Mouse (Mus musculus): ENCODE results near the gene Rpl26. TPM values are rescaled to one million over a fixed set of nuclear protein-coding genes. Genes with fewer than 3 reads are reported as not detected.
"Not testable (repeated sequence)": the region's sequence is repeated elsewhere in the genome, so short reads cannot be mapped to it uniquely, and the experiment has no call there.

Rpl26 gene
- polyA plus RNA-seq, 1 experiment from 2014 or later: 837 TPM

GRCm38 (mm10) chr11:68936951-68937350, 35.6 kb downstream of the Rpl26 start:
- not testable (repeated sequence) for ATAC-seq (ENCODE audit: low FRiP score); H3K9me3 ChIP-seq; H3K27me3 ChIP-seq; H3K36me3 ChIP-seq (replicated peaks); H3K4me3 ChIP-seq (replicated peaks); H3K9ac ChIP-seq; H3K27ac ChIP-seq; H3K4me1 ChIP-seq; H3K4me2 ChIP-seq
- WGBS: 93% methylated on average over 4 of the region's 4 CpGs

DNA sequence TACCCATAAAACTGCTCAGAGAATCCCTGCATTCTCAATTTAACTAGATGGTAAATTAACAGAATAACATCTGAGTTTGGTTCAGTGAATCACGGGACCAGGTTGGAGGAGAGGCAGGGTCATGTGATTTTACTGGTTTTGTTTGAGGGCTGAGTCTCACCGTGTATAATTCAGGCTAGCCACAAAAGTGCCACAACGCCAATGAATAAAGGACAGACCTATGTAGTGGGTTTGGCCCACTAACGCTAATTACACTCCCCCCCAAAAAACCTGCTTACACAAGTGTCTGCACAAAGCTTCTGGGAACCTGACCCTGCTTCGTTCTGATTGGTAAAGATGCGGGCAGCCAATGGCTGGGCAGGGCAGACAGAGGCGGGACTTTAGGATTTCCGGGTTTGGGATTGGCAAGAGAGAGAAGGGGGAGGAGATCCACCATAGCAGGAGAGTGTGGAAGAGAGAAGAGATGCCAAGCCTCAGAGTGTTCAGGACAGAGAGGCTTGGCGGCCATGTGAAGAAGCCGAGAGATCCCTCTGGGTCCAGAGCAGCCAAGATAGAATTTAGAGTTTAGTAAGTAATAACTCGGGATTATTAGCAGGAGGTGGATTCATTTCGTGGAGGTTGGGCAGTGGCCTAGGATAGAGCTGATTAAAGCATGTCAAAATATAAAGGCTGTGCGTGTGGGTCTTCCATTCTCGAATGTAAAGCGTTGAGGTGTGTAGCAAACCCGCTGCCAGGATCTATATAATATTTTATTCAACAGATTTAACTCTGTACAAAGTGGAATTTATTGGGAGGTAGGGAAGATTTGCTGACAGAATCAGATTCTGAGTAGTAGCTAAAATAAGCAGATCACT, 38.3 kb downstream of the Rpl26 start:
- Histone ChIP-seq H3K4me3 (replicated peaks) (peak overlapping the region; percentile 48), H3K27ac (peak overlapping the region; percentile 84), H3K4me2 (peak overlapping the region; percentile 57), H3K9ac (peak overlapping the region; percentile 62), H3K4me1 (peaks cover 6% of the 10 kb centered on the region), H3K9me3 (no peaks in the 10 kb centered on the region), H3K36me3 (replicated peaks) (no peaks in the 10 kb centered on the region), H3K27me3 (no peaks in the 10 kb centered on the region)
- peak; percentile 100 for ATAC-seq (ENCODE audit: low FRiP score)
- 2% methylated on average over 16 of the region's 16 CpGs for WGBS

GRCm38 (mm10) chr11:68940516-68940915, 39.1 kb downstream of the Rpl26 start:
- Histone ChIP-seq H3K36me3 (replicated peaks) (no peaks in the 10 kb centered on the region), H3K9me3 (no peaks in the 10 kb centered on the region), H3K4me3 (replicated peaks) (peak overlapping the region; percentile 48), H3K9ac (peak overlapping the region; percentile 62), H3K4me1 (peaks cover 6% of the 10 kb centered on the region), H3K4me2 (peak overlapping the region; percentile 57), H3K27me3 (no peaks in the 10 kb centered on the region), H3K27ac (no peak overlapping the region)
- 73% methylated on average over 4 of the region's 4 CpGs for WGBS
- ATAC-seq (ENCODE audit: low FRiP score): no peak

GRCm38 (mm10) chr11:68942731-68943130, 41.3 kb downstream of the Rpl26 start:
- Histone ChIP-seq H3K27ac (no peak overlapping the region), H3K9ac (no peak overlapping the region), H3K4me1 (peaks cover 6% of the 10 kb centered on the region), H3K9me3 (no peaks in the 10 kb centered on the region), H3K4me3 (replicated peaks) (no peak overlapping the region), H3K4me2 (no peak overlapping the region), H3K27me3 (peaks cover 21% of the 10 kb centered on the region), H3K36me3 (replicated peaks) (no peaks in the 10 kb centered on the region)
- ATAC-seq (ENCODE audit: low FRiP score): no peak
- 88% methylated on average over 8 of the region's 8 CpGs for WGBS

GRCm38 (mm10) chr11:68945245-68945644, 43.9 kb downstream of the Rpl26 start:
- no peak overlapping the region for H3K9ac ChIP-seq
- H3K4me2 ChIP-seq: no peak overlapping the region
- peaks cover 24% of the 10 kb centered on the region for H3K27me3 ChIP-seq
- H3K4me1 ChIP-seq: peaks cover 5% of the 10 kb centered on the region
- WGBS: 76% methylated on average over 2 of the region's 2 CpGs
- no peaks in the 10 kb centered on the region for H3K9me3 ChIP-seq
- no peak overlapping the region for H3K27ac ChIP-seq
- H3K4me3 ChIP-seq (replicated peaks): no peak overlapping the region
- no peak for ATAC-seq (ENCODE audit: low FRiP score)
- H3K36me3 ChIP-seq (replicated peaks): no peaks in the 10 kb centered on the region

- H3K27me3 ChIP-seq: peaks cover 25% of the 10 kb centered on the region
- 87% methylated on average over 4 of the region's 4 CpGs for WGBS
- no peaks in the 10 kb centered on the region for H3K36me3 ChIP-seq (replicated peaks)
- H3K4me3 ChIP-seq (replicated peaks): no peak overlapping the region
- ATAC-seq (ENCODE audit: low FRiP score): no peak
- H3K9ac ChIP-seq: no peak overlapping the region
- H3K9me3 ChIP-seq: no peaks in the 10 kb centered on the region
- no peak overlapping the region for H3K4me2 ChIP-seq
- no peak overlapping the region for H3K27ac ChIP-seq
- no peaks in the 10 kb centered on the region; the same call in 1 of the 2 replicates for H3K4me1 ChIP-seq
These were observed 44.6 kb downstream of the Rpl26 start for GRCm38 (mm10) chr11:68946001-68946400.

GRCm38 (mm10) chr11:68946806-68947440, 45.5 kb downstream of the Rpl26 start:
- H3K27ac ChIP-seq: no peak overlapping the region
- no peaks in the 10 kb centered on the region for H3K9me3 ChIP-seq
- 7% methylated on average over 16 of the region's 16 CpGs for WGBS
- H3K36me3 ChIP-seq (replicated peaks): no peaks in the 10 kb centered on the region
- peak overlapping the region; percentile 42 for H3K4me2 ChIP-seq
- no peak for ATAC-seq (ENCODE audit: low FRiP score)
- peak overlapping the region; percentile 8; the same call in 1 of the 2 replicates for H3K9ac ChIP-seq
- no peaks in the 10 kb centered on the region; the same call in 1 of the 2 replicates for H3K4me1 ChIP-seq
- peak overlapping the region; percentile 25 for H3K4me3 ChIP-seq (replicated peaks)
- peaks cover 34% of the 10 kb centered on the region for H3K27me3 ChIP-seq

GRCm38 (mm10) chr11:68947542-68947993, 46.2 kb downstream of the Rpl26 start:
- ATAC-seq (ENCODE audit: low FRiP score): 0 out of 2 replicates have a peak, but pooled peaks have one; percentile 30
- WGBS: 3% methylated on average over 12 of the region's 12 CpGs
- H3K4me3 ChIP-seq (replicated peaks): peak overlapping the region; percentile 25

DNA sequence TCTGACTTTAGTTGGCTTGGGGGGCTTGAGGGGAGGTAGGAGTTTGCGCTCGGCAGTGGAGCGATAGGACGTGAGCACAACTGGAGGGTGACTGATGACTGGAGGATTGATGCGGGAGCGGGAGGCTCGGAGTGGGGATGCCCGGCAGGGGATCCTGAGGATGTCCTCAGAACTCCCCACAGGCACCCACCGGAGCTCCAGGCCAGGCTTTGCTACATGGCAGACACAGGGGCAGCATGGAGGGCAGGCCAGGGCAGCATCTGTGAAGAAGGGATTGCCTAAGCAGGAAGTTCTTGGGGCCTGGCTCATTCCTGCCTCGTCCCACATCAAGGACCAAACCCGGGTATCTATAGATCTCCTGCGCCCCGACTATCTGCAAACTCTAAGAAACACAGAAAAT, 52.5 kb downstream of the Rpl26 start:
- WGBS: 12% methylated on average over 13 of the region's 13 CpGs
- Histone ChIP-seq H3K27me3 (peaks cover 66% of the 10 kb centered on the region), H3K4me3 (replicated peaks) (peak overlapping the region; percentile 36), H3K4me2 (peak overlapping the region; percentile 64), H3K27ac (no peak overlapping the region), H3K36me3 (replicated peaks) (no peaks in the 10 kb centered on the region), H3K9me3 (no peaks in the 10 kb centered on the region), H3K4me1 (peaks cover 21% of the 10 kb centered on the region), H3K9ac (no peak overlapping the region)
- ATAC-seq (ENCODE audit: low FRiP score): no peak

More at GRCm38 (mm10) chr11:68947542-68947993, 46.2 kb downstream of the Rpl26 start:
- H3K9ac ChIP-seq: no peak overlapping the region
- H3K4me2 ChIP-seq: peak overlapping the region; percentile 42
- H3K9me3 ChIP-seq: no peaks in the 10 kb centered on the region
- H3K27me3 ChIP-seq: peaks cover 37% of the 10 kb centered on the region
- no peak overlapping the region for H3K27ac ChIP-seq
- no peaks in the 10 kb centered on the region for H3K36me3 ChIP-seq (replicated peaks)
- H3K4me1 ChIP-seq: no peaks in the 10 kb centered on the region; the same call in 1 of the 2 replicates

GRCm38 (mm10) chr11:68954408-68954807, 53.0 kb downstream of the Rpl26 start:
- H3K4me2 ChIP-seq: peak overlapping the region; percentile 64
- ATAC-seq (ENCODE audit: low FRiP score): no peak
- no peak overlapping the region for H3K27ac ChIP-seq
- H3K36me3 ChIP-seq (replicated peaks): no peaks in the 10 kb centered on the region
- 1% methylated on average over 17 of the region's 17 CpGs for WGBS
- H3K9me3 ChIP-seq: no peaks in the 10 kb centered on the region
- peaks cover 66% of the 10 kb centered on the region for H3K27me3 ChIP-seq
- peaks cover 21% of the 10 kb centered on the region for H3K4me1 ChIP-seq
- peak overlapping the region; percentile 56 for H3K9ac ChIP-seq
- H3K4me3 ChIP-seq (replicated peaks): peak overlapping the region; percentile 36

DNA sequence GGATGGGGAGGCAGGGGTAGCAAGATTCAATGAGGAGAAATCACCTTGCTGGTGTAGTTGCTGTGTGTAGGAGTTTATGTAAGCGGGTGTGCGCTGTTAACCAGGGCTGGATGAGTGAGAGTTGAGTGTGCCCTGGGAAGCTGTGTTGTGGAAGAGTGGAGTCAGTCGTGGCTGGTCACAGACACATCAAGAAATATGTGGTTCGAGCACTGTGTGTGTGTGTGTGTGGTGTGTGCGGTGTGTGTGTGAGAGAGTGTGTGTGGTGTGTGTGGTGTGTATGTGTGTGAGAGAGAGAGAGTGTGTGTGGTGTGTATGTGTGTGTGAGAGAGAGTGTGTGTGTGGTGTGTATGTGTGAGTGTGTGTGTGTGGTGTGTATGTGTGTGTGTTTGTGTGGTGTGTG, 54.1 kb downstream of the Rpl26 start:
- Histone ChIP-seq H3K9ac (0 out of 2 replicates have a peak overlapping the region, but pooled peaks have one; percentile 56), H3K4me1 (peaks cover 21% of the 10 kb centered on the region), H3K27me3 (peaks cover 63% of the 10 kb centered on the region), H3K9me3 (no peaks in the 10 kb centered on the region), H3K4me3 (replicated peaks) (no peak overlapping the region), H3K27ac (no peak overlapping the region), H3K36me3 (replicated peaks) (no peaks in the 10 kb centered on the region), H3K4me2 (peak overlapping the region; percentile 64)
- 58% methylated on average over 5 of the region's 5 CpGs for WGBS
- no peak for ATAC-seq (ENCODE audit: low FRiP score)

DNA sequence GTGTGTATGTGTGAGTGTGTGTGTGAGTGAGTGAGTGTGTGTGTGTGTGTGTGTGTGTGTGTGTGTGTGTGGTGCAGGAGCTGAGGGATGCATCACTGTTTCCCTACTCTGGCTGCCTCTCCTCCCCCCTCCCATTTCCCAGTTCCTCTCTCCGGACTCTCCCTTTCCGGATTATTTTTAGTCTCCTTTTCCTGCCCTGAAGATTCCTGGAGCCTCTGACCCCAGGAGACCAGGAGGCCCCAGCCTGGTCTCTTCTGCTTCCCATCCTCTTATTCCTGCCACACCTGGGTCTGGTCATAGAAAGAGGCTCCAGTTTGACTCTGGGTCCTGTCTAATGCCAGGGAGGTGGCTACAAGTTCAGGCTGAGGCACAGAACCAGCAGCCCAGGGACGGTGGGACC, 54.7 kb downstream of the Rpl26 start:
- H3K36me3 ChIP-seq (replicated peaks): no peaks in the 10 kb centered on the region
- no peak overlapping the region for H3K4me3 ChIP-seq (replicated peaks)
- peaks cover 62% of the 10 kb centered on the region for H3K27me3 ChIP-seq
- no peak overlapping the region for H3K27ac ChIP-seq
- no peaks in the 10 kb centered on the region for H3K9me3 ChIP-seq
- no peak overlapping the region for H3K4me2 ChIP-seq
- peak overlapping the region; percentile 13; the same call in 1 of the 2 replicates for H3K9ac ChIP-seq
- 51% methylated on average over 3 of the region's 3 CpGs for WGBS
- peaks cover 21% of the 10 kb centered on the region for H3K4me1 ChIP-seq
- ATAC-seq (ENCODE audit: low FRiP score): no peak

All from forebrain, embryonic 12.5 days (tissue).